Mouse (Mus musculus): Measurements from ENCODE around the gene Tmem177. TPM values are rescaled to one million over a fixed set of nuclear protein-coding genes. Genes with fewer than 3 reads are reported as not detected.

Tmem177 gene
- total and polyA plus RNA-seq, 3 experiments, result 1.4 to 15.7 (median 12.5) TPM

GRCm38 (mm10) chr1:119892933-119893332 is 20.1 kb downstream of the Tmem177 start:
- Histone ChIP-seq H3K9me3 (replicated peaks) (no peaks in the 10 kb centered on the region), H3K36me3 (replicated peaks) (no peaks in the 10 kb centered on the region), H3K4me1 (ENCODE audit: insufficient read depth, low read depth, low read length) (peaks cover 2% of the 10 kb centered on the region; the same call in 1 of the 2 replicates), H3K27me3 (ENCODE audit: insufficient read depth, low read length) (peaks cover 10% of the 10 kb centered on the region; the same call in 1 of the 2 replicates), H3K4me3 (ENCODE audit: low read depth, low read length) (no peak overlapping the region)
- TF ChIP-seq GATA2 (IDR thresholded peaks at IDR 0.05; ENCODE audit: borderline replicate concordance, low read depth, low read length), result no peak
- TF ChIP-seq CTCF (IDR thresholded peaks at IDR 0.05; ENCODE audit: low read depth, low read length), result no peak
- no peak for TF ChIP-seq TAL1 (conservative IDR thresholded peaks at IDR 0.05; ENCODE audit: low read depth, low read length)
- no peak for TF ChIP-seq POLR2AphosphoS5 (IDR thresholded peaks at IDR 0.05; ENCODE audit: insufficient replicate concordance, low read depth, low read length)
- no peak for TF ChIP-seq GATA1 (IDR thresholded peaks at IDR 0.05; ENCODE audit: borderline replicate concordance, low read length)
- no peak for ATAC-seq (ENCODE audit: extremely low read depth, insufficient number of reproducible peaks, low FRiP score, poor library complexity, severe bottlenecking)
- DNase-seq (ENCODE audit: low spot score), result no peak

DNA sequence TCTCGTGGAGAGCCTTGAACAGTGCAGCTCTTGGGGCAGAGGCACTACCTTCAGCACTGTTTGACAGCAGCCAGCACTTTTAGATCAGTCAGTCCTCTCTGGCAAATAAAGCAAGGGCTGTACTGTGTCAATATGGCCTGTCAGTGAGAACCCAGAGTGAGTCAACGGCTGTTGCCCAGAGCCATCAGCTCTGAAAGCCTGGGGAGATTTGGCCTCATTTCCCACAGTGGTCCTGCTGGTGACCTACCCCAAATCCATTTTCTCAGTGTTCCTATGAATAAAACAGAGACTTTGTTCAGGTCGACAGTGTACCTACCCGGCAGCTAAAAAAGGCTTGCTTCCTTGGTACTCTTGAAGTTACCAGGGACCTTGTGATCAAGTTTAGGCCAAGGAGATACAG is 21.1 kb downstream of the Tmem177 start:
- peaks cover 6% of the 10 kb centered on the region; the same call in 1 of the 2 replicates for H3K27me3 ChIP-seq (ENCODE audit: insufficient read depth, low read length)
- no peak for DNase-seq (ENCODE audit: low spot score)
- H3K4me3 ChIP-seq (ENCODE audit: low read depth, low read length), result no peak overlapping the region
- H3K36me3 ChIP-seq (replicated peaks), result no peaks in the 10 kb centered on the region
- TF ChIP-seq CTCF (IDR thresholded peaks at IDR 0.05; ENCODE audit: low read depth, low read length) (no peak), GATA1 (IDR thresholded peaks at IDR 0.05; ENCODE audit: borderline replicate concordance, low read length) (no peak), TAL1 (conservative IDR thresholded peaks at IDR 0.05; ENCODE audit: low read depth, low read length) (no peak)
- peaks cover 2% of the 10 kb centered on the region; the same call in 1 of the 2 replicates for H3K4me1 ChIP-seq (ENCODE audit: insufficient read depth, low read depth, low read length)
- no peaks in the 10 kb centered on the region for H3K9me3 ChIP-seq (replicated peaks)
- ATAC-seq (ENCODE audit: extremely low read depth, insufficient number of reproducible peaks, low FRiP score, poor library complexity, severe bottlenecking), result no peak

DNA sequence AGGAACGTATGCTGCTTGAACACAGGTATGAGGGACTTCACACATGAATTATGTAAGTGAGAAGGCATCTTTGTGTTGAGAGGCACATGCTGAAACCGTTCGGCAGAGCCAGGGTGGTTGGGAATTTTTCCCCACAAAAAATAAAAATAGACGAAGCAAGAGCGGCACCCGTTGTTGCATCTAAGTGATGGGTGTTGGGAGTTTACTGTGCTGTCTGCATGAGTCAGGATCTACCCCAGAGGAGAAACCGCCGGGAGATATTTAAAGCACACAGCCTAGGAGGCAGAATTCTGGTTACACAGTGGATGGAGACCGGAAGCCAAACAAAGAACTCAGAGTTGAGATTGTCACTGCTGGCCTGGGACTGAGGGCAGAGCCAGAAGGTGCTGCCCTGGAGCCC is 21.9 kb downstream of the Tmem177 start:
- peaks cover 8% of the 10 kb centered on the region; the same call in 1 of the 2 replicates for H3K27me3 ChIP-seq (ENCODE audit: insufficient read depth, low read length)
- TF ChIP-seq GATA2 (IDR thresholded peaks at IDR 0.05; ENCODE audit: borderline replicate concordance, low read depth, low read length) (no peak), POLR2AphosphoS5 (IDR thresholded peaks at IDR 0.05; ENCODE audit: insufficient replicate concordance, low read depth, low read length) (no peak), TAL1 (conservative IDR thresholded peaks at IDR 0.05; ENCODE audit: low read depth, low read length) (no peak), CTCF (IDR thresholded peaks at IDR 0.05; ENCODE audit: low read depth, low read length) (no peak), GATA1 (IDR thresholded peaks at IDR 0.05; ENCODE audit: borderline replicate concordance, low read length) (no peak)
- DNase-seq (ENCODE audit: low spot score), result no peak
- H3K4me3 ChIP-seq (ENCODE audit: low read depth, low read length), result no peak overlapping the region
- peaks cover 2% of the 10 kb centered on the region; the same call in 1 of the 2 replicates for H3K4me1 ChIP-seq (ENCODE audit: insufficient read depth, low read depth, low read length)
- H3K36me3 ChIP-seq (replicated peaks), result no peaks in the 10 kb centered on the region
- H3K9me3 ChIP-seq (replicated peaks), result no peaks in the 10 kb centered on the region
- ATAC-seq (ENCODE audit: extremely low read depth, insufficient number of reproducible peaks, low FRiP score, poor library complexity, severe bottlenecking), result no peak

- DNase-seq (ENCODE audit: low spot score), result no peak
These were observed 23.7 kb downstream of the Tmem177 start for GRCm38 (mm10) chr1:119889347-119889746.

DNA sequence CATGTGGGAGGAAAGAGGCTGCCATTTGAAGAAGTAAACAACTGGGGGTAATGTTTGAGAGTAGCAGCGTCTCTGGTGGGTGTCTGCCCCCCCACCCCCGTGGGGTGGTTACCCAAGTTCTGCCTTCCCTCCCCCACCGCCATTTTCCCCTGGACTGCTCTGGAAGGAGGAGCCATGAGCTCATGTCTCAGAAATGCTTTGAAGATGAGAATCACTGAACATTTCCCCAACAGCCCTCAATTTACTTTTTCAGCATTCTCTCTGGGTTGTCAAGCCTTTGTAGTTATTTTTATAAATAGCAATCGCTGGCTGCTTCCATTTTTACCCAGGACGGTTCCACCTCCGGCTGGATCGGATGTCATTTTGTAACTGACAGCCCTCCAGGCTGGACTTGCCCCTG is 26.7 kb downstream of the Tmem177 start:
- Histone ChIP-seq H3K4me3 (ENCODE audit: low read depth, low read length) (no peak overlapping the region), H3K27me3 (ENCODE audit: insufficient read depth, low read length) (peaks cover 14% of the 10 kb centered on the region), H3K4me1 (ENCODE audit: insufficient read depth, low read depth, low read length) (0 out of 2 replicates have a peak, but pooled peaks cover 2% of the 10 kb centered on the region), H3K36me3 (replicated peaks) (no peaks in the 10 kb centered on the region), H3K9me3 (replicated peaks) (no peaks in the 10 kb centered on the region)
- ATAC-seq (ENCODE audit: extremely low read depth, insufficient number of reproducible peaks, low FRiP score, poor library complexity, severe bottlenecking) (no peak), DNase-seq (ENCODE audit: low spot score) (no peak)
- TF ChIP-seq CTCF (IDR thresholded peaks at IDR 0.05; ENCODE audit: low read depth, low read length) (no peak), GATA1 (IDR thresholded peaks at IDR 0.05; ENCODE audit: borderline replicate concordance, low read length) (no peak), GATA2 (IDR thresholded peaks at IDR 0.05; ENCODE audit: borderline replicate concordance, low read depth, low read length) (no peak), TAL1 (conservative IDR thresholded peaks at IDR 0.05; ENCODE audit: low read depth, low read length) (no peak), POLR2AphosphoS5 (IDR thresholded peaks at IDR 0.05; ENCODE audit: insufficient replicate concordance, low read depth, low read length) (no peak)

More at GRCm38 (mm10) chr1:119889347-119889746, 23.7 kb downstream of the Tmem177 start:
- H3K4me3 ChIP-seq (ENCODE audit: low read depth, low read length), result no peak overlapping the region
- H3K4me1 ChIP-seq (ENCODE audit: insufficient read depth, low read depth, low read length), result 0 out of 2 replicates have a peak, but pooled peaks cover 2% of the 10 kb centered on the region
- peaks cover 19% of the 10 kb centered on the region for H3K27me3 ChIP-seq (ENCODE audit: insufficient read depth, low read length)
- TF ChIP-seq POLR2AphosphoS5 (IDR thresholded peaks at IDR 0.05; ENCODE audit: insufficient replicate concordance, low read depth, low read length) (no peak), CTCF (IDR thresholded peaks at IDR 0.05; ENCODE audit: low read depth, low read length) (no peak), GATA1 (IDR thresholded peaks at IDR 0.05; ENCODE audit: borderline replicate concordance, low read length) (no peak), TAL1 (conservative IDR thresholded peaks at IDR 0.05; ENCODE audit: low read depth, low read length) (no peak), GATA2 (IDR thresholded peaks at IDR 0.05; ENCODE audit: borderline replicate concordance, low read depth, low read length) (no peak)
- no peak for ATAC-seq (ENCODE audit: extremely low read depth, insufficient number of reproducible peaks, low FRiP score, poor library complexity, severe bottlenecking)
- H3K36me3 ChIP-seq (replicated peaks), result no peaks in the 10 kb centered on the region
- no peaks in the 10 kb centered on the region for H3K9me3 ChIP-seq (replicated peaks)

DNA sequence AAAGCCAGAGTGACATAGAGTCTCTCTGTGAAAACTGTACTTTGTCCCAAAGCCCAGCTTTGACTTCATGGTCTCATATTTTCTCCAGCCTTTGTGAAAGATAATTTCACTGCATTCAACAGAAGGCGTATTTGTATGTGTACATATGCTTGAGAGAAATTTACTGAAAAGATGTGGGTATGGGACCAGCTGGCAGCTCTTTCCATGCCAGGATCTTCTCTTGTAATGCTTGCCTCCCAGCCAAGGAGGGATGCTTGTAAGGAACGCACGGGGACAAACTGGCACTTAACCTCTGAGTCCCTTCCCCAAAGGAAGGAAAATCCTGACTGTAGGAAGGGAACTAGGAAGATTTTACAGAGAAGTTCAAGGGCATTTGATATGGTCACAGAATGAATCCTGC is 28.7 kb downstream of the Tmem177 start:
- Histone ChIP-seq H3K27me3 (ENCODE audit: insufficient read depth, low read length) (peaks cover 13% of the 10 kb centered on the region), H3K36me3 (replicated peaks) (no peaks in the 10 kb centered on the region), H3K9me3 (replicated peaks) (no peaks in the 10 kb centered on the region), H3K4me3 (ENCODE audit: low read depth, low read length) (no peak overlapping the region), H3K4me1 (ENCODE audit: insufficient read depth, low read depth, low read length) (0 out of 2 replicates have a peak, but pooled peaks cover 2% of the 10 kb centered on the region)
- no peak for DNase-seq (ENCODE audit: low spot score)
- no peak for TF ChIP-seq TAL1 (conservative IDR thresholded peaks at IDR 0.05; ENCODE audit: low read depth, low read length)
- no peak for TF ChIP-seq CTCF (IDR thresholded peaks at IDR 0.05; ENCODE audit: low read depth, low read length)
- TF ChIP-seq POLR2AphosphoS5 (IDR thresholded peaks at IDR 0.05; ENCODE audit: insufficient replicate concordance, low read depth, low read length), result no peak
- no peak for TF ChIP-seq GATA2 (IDR thresholded peaks at IDR 0.05; ENCODE audit: borderline replicate concordance, low read depth, low read length)
- no peak for TF ChIP-seq GATA1 (IDR thresholded peaks at IDR 0.05; ENCODE audit: borderline replicate concordance, low read length)
- ATAC-seq (ENCODE audit: extremely low read depth, insufficient number of reproducible peaks, low FRiP score, poor library complexity, severe bottlenecking), result no peak

Measured in G1E (cell line).